Mouse (Mus musculus) ES-Bruce4 (cell line): Measurements from ENCODE around the gene G3bp1.

Experiments used
- CTCF ChIP-seq: IDR thresholded peaks from one replicate; pipeline ENCODE4 v1.8.1; 2011; ENCODE audit warnings: low read depth, low read length
- EP300 ChIP-seq: IDR thresholded peaks from 2 replicates; pipeline ENCODE4 v1.6.1; 2011; ENCODE audit warnings: low read depth, low read length; ENCODE audit not compliant: insufficient read depth
- POLR2A ChIP-seq: IDR thresholded peaks from one replicate; pipeline ENCODE4 v1.8.1; 2011; ENCODE audit warnings: low read length; ENCODE audit not compliant: insufficient read depth

DNA sequence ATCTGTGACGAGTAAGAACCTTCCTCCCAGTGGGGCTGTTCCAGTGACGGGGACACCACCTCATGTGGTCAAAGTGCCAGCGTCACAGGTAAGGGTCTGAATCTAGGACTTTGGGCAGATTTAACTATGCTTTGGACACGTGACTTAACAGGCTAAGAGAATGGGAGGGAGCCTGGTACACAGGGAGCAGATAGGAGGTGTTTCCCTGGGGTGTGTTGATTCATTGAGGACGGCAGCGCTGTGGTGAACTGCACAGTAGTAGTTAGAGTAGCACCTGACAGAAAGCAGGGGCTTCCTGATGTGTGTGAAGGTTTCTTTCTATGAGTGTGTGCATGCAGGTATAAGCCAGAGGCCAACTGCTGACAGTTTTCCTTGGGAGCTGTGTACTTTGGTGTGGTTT, 26.7 kb downstream of the G3bp1 start:
- TF ChIP-seq POLR2A, result no peak
- no peak for TF ChIP-seq CTCF
- no peak for TF ChIP-seq EP300
